Comparison of ENCODE assay signal across 11 mouse cellular contexts in the genomic region with DNA sequence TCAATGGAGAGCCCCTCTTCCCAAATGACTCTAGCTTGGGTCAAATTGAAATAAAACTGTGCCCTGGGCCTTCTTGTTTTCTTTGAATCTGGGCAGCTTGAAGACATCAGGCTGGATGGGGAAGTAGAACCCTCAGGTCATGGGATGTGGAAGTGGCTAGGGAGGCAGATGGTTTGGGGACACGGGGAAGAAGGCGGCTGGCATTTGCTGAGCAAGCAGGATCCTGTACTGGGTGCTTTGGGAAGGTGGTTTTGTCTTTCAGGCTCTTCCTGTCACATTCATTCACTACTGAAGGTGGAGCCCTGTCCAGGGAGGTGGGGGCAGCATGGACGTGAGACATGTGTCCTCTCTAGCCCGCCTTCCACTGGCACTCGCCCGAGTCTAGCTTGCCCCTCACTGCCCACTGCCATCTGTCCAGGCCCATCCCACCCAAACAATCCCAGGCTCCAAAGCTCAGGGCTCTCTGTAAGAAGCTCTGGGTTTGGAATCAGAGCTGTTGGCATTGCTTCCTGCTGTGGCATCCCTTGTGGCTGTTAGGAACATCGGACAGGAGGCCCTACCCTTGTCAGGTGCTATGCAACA. TPM values are rescaled to one million over a fixed set of nuclear protein-coding genes. Genes with fewer than 3 reads are reported as not detected.
DNase-seq lines count a peak whose midpoint lies in the region; ATAC-seq lines count a peak whose summit lies in the region.
"Had no signal": no experiment of that assay in that cellular context is flagged by ENCODE, and none has a peak within 500 bp of the region (broad histone marks: within the 10 kb centered on the region; RNA-seq: fewer than 3 reads in every experiment).

No protein-coding gene starts in this region.

- WGBS in heart, embryonic 10.5 days: 75% methylated on average over 7 of the region's 7 CpGs
- 61% methylated on average over 7 of the region's 7 CpGs for WGBS in forebrain, embryonic 16.5 days

- H3K4me2 ChIP-seq in forebrain, embryonic 16.5 days (ENCODE audit: low read length): no peak overlapping the region

- H3K27me3 ChIP-seq in heart, embryonic 10.5 days (ENCODE audit: insufficient read depth, poor library complexity, severe bottlenecking): no peaks in the 10 kb centered on the region
- no peaks in the 10 kb centered on the region for H3K27me3 ChIP-seq in forebrain, embryonic 16.5 days (replicated peaks; ENCODE audit: control insufficient read depth, insufficient read depth, low read length)

- no peak overlapping the region for H3K9ac ChIP-seq in forebrain, embryonic 16.5 days (replicated peaks; ENCODE audit: low read depth, low read length)

- peaks cover 100% of the 10 kb centered on the region for H3K4me1 ChIP-seq in heart, embryonic 10.5 days
- peaks cover 92% of the 10 kb centered on the region for H3K4me1 ChIP-seq in forebrain, embryonic 16.5 days (replicated peaks; ENCODE audit: control insufficient read depth, insufficient read depth, low read length)

- 0 out of 2 replicates have a peak, but pooled peaks cover 3% of the 10 kb centered on the region for H3K36me3 ChIP-seq in heart, embryonic 10.5 days
- H3K36me3 ChIP-seq in forebrain, embryonic 16.5 days (ENCODE audit: control insufficient read depth, insufficient read depth): no peaks in the 10 kb centered on the region

- ATAC-seq in forebrain, embryonic 16.5 days: no peak
- ATAC-seq in inflammation-experienced regulatory T-cells, adult 6 months: no peak
- ATAC-seq: activated CD4-positive, CD25-positive, alpha-beta regulatory T cell, adult 4 months had no signal

- DNase-seq in heart, embryonic 10.5 days (ENCODE audit: low spot score): no peak
- no peak for DNase-seq in heart, postnatal 4 days
- peak; percentile 49 for DNase-seq in lung, postnatal 36 days
- no peak for DNase-seq in lung, postnatal 10 days
- DNase-seq in monocyte, adult 2 months (ENCODE audit: low read depth in 1 of 2, low spot score in 2 of 2): peak; percentile 60 to 62
- DNase-seq in left cerebral cortex, adult 18-20 months (ENCODE audit: low spot score in 2 of 2): no peak
- DNase-seq: gastrocnemius, postnatal 14 days; layer of hippocampus, postnatal 36 days had no signal

- no peaks in the 10 kb centered on the region for H3K9me3 ChIP-seq in heart, embryonic 10.5 days
- no peaks in the 10 kb centered on the region for H3K9me3 ChIP-seq in forebrain, embryonic 16.5 days (ENCODE audit: control insufficient read depth, low read length)

- H3K27ac ChIP-seq in heart, embryonic 10.5 days: peak overlapping the region; percentile 67
- H3K27ac ChIP-seq in forebrain, embryonic 16.5 days (ENCODE audit: low read length): peak overlapping the region; percentile 45

- H3K4me3 ChIP-seq in heart, embryonic 10.5 days: no peak overlapping the region
- H3K4me3 ChIP-seq in forebrain, embryonic 16.5 days (replicated peaks; ENCODE audit: low read length): no peak overlapping the region

RNA-seq across cellular contexts. Expression of a gene that starts 11.3 kb away (rescaled TPM):
- 38.1 and 45.8 TPM in 2 replicates for polyA plus RNA-seq in heart, embryonic 10.5 days (2016; fragmentation: Nextera tagmentation; extraction: Ambion mirVana)
- 10 to 100 TPM; 67.0 to 78.5 TPM for total RNA-seq in heart, postnatal 4 days (2021)
- polyA plus RNA-seq in forebrain, embryonic 16.5 days (2015; fragmentation: Nextera tagmentation; extraction: Ambion mirVana): 52.6 and 56.6 TPM in 2 replicates
- polyA plus RNA-seq in inflammation-experienced regulatory T-cells, adult 6 months (2017; shearing (Covaris generic)): 10 to 100 TPM; 24.5 to 30.1 (median 26.1) TPM
- total RNA-seq in left cerebral cortex, adult 18-20 months (2021): 100 to 1,000 TPM in 1 of 2 experiments, 10 to 100 TPM in 1; 89.2 to 100 TPM

Comparison
In these comparisons a context has a peak if more than half of its experiments do, and no peak if none do; other contexts are left out.
1. DNase-seq: peak in lung, postnatal 36 days (single experiment) and monocyte, adult 2 months (2 of 2); none in heart, embryonic 10.5 days (single experiment), heart, postnatal 4 days (single experiment), lung, postnatal 10 days (single experiment) and left cerebral cortex, adult 18-20 months (0 of 2).